Mouse (Mus musculus) olfactory bulb, adult 2 months (tissue): ENCODE results near the gene Kcnip3.

Experiments
- CTCF ChIP-seq: fragments of 200-500 bp; IDR thresholded peaks from 2 replicates; pipeline ENCODE4 v1.5.1; 2012; ENCODE audit warnings: low read depth, mild to moderate bottlenecking, low read length, moderate library complexity; ENCODE audit not compliant: insufficient read depth
- POLR2A ChIP-seq: fragments of 200-500 bp; IDR thresholded peaks from 2 replicates; pipeline ENCODE4 v1.6.1; 2012; ENCODE audit warnings: mild to moderate bottlenecking, low read depth, low read length, moderate library complexity; ENCODE audit not compliant: insufficient read depth

DNA sequence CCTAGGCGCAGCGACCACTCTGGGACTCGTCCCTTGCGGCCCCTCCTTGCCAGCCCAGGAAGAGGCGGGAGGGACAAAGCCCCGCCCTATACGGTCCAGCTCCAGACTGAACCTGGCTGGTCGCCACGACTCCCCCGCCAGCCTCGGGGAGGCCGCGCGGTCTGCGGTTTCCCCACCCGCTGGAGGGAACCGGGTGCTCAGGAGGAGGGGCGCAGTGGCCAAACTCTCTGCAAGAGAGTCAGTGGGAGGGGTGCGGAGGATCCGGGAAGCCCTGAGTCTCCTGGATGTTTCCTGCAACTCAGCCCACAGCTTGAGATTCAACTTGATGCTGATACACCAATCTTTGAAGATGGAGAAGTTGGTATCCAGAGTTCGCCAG lies 39.4 kb downstream of the Kcnip3 start:
- TF ChIP-seq CTCF (no peak), POLR2A (no peak)
